Mouse (Mus musculus) cerebellum, postnatal 25 days (tissue): ENCODE measurements around the gene Stip1.
"Not testable (repeated sequence)": the region's sequence is repeated elsewhere in the genome, so short reads cannot be mapped to it uniquely, and the experiment has no call there.

Source experiments
- DNase-seq, 2 experiments: peaks; one replicate each; pipeline ENCODE4 v3.0.0; 2021; ENCODE audit warnings: mixed read lengths in 2 of 2

Gene Stip1

DNA sequence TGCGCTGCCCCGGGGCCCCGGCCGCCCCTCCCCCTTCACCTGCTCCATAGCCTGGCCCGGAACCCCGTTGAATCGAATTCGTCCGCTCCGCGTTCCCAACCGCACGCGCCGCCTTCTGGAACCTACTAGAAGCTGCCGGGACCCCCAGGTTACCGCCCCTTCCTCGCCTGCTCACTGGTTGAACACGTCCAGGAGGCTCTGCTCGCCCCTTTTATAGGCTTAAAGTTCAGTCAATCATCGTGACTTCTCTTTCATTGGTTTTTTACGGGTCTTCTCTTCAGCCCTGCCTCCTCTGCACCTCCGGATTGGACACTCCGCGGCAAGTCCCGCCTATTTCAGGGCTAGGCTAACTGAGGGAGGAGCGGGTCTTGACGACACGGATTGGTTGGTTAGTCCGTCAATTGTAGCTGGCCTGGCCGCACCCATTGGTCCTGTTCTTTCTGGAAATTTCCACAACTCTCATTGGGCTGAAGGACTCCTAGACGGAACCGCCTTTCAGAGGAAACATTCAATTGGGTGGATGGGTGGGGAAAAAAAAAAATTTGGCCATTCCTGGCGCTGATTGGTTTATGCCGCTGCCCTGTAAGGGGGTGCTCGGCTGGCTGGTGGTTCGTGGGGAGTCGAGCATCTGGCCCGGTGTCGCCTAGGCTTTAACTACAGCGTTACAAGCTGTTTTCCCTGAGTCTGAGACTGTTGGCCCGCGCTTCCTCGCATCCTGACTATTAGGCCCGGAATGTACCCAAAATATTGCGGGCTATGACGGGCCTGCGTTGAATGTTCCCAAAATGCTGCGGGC, at the start of gene Stip1:
TSS of gene Stip1 (minus strand) at position 127 of the 796 bp plus-strand sequence.
- DNase-seq, result peak; percentile 97 to 99

DNA sequence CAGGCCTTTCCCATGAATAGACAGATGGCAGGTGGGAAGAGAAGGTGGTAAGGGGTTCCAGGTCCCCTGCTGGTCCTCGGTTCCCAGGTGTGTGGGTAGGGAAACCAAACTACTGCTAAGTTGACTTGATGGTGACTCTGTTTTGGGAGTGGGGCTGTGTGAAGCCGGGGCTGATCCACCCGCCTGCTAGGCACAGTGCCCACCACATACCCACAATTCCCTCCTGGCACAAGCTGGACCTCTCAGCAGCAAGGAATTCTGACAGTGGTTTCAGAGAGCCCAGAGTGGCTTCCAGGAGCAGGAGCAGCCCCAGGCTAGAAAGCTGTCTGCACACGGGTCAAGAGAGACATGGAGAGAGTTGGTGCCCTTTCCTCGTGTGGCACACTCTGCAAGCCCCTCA, 49.3 kb upstream of the Stip1 start:
- no peak for DNase-seq

DNA sequence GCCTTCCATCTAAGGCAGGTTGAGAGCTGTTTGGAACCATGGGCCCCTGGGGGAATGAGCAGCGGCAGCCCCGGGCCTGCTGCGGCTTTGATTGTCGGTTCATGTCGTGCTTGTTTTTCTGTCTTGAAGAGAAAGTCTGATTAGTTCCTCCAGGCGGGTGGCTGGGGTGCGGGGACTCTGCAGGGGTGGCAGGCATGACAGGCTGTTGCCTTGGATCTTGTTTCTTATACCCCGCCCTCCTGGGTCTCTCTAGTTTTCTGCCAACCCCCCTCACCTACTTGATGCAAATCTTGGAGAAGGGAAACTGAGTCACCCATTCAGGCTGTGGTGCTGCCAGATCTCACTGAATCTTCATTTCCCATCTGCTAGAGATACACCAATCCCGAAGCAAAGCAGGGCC, 48.8 kb upstream of the Stip1 start:
- DNase-seq, result no peak

DNA sequence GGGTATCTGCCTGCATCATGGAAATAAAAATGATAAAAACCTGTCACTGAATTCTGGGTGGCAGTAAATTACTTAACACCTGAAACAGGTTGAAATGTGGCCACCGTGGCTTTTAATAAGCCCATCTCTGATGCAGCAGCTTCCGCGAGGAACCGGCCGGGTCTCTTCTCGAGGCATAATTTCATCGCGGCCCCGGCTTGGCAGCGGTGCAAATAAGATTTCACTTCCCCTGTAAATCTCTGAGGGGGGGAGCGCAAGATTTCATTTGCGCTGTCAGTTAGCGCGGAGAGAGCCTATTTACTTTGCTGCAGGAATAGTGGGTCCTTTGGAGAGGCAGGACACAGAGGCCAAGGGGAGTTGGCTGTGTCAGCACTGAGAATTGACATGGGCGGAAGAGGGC, 45.0 kb upstream of the Stip1 start:
- DNase-seq, result peak in 1 of 2 experiments; percentile 52

DNA sequence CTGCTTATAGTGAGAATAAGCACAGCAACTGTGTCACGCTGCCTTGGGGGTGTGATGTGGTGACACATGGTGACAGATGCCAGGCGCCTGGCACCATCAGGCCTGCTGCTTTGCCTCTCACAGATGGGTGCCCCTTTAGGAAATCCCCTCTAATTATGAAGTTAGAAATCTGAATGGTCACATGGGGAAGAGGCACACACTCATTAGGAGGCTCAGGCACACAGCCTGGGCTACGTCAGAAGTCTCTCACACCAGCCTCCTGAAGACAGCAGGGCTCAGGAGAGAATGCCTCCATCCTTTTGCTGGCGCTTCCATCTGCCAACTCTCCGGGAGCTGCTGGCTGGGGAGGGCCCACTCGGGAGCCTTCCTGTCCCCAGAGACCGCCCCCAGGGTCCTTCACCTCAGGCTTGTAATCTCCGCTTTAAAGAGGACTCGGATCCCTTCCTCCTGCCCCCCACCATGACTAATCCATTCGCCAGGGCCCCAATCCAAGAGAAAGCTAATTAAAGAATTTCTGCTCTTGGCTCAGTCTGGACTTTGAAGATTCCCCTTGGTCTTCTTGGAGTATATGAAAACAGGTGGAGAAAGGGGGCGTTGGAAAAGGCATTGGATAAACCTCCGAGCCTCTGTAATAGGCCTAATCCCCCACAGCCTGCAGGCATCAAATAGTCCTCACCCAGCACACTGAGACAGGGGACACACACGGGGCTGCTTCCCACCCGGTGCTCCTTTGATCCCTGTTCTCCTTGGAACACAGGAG, 43.4 kb upstream of the Stip1 start:
- DNase-seq, result peak in 1 of 2 experiments; percentile 41

DNA sequence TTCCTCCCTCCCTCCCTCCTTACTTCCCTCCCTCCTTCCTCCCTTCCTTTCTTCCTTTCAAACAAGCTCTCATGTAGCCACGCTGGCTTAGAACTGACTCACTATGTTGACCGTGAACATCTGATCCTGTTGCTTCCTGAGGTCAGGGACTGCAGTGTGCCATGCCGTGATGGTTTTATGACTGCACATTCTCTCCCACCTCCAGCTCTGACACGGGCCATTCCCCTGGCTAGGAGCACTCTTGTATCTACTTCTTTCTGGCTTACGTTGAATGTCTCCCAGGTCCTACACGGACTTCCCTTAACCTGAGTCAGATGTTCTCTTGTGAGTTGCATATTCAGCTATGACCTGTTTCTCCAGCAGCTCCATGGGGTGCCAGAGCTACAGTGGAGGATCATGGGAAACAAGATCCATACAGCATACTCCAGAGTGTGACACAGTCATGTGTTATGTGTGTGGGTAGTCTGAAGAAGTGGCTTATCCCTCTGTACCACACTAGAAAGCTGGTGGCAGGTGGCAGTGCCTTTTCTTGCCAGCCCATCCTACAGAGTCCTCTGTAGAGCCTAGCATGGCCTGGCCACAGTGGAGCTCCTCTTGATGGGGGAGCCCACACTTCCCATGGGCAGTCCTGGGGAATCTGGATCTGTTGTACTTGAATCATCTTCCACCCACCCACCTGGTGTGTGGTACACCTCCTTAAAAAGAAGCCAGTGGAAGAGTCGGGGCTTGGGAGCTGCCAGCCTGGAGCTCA, 41.9 kb upstream of the Stip1 start:
- DNase-seq, result no peak

DNA sequence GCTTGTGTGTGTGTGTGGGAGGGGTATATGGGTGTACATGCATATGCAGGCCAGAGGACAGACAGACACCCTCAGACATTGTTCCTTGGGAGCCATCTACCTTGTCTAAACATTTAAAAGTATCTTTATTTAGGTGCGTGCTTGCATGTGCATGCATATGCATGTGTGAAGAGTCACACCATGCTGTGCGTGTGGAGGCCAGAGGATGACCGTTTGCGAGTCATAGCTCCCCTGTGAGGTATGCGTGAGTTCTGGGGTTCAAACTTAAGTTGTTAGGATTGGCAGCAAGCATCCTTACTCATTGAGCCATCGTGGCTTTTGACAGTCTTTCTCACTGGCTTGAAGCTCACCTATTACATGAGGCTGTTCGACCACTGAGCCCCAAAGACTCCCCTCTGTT, 38.5 kb upstream of the Stip1 start:
- DNase-seq, result no peak

DNA sequence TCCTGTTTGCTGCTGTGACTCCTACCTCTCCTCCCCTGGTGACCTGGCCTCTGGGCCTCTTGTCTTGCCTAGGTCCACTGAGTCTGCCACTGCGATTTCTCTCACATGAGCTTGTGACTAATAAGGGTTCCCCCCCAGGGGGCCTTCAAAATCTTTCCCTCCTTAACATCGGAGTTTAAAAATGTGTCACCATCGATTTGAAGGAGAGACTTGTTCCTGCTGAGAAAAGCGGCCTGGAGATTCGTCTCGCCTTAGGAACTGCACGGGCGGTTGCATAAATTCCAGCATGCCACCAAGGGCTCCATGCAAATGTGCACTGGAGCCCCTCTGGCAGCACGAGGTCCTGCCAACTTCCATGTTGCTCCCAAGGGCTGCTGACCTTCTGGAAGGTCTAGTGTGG, 37.9 kb upstream of the Stip1 start:
- no peak for DNase-seq

DNA sequence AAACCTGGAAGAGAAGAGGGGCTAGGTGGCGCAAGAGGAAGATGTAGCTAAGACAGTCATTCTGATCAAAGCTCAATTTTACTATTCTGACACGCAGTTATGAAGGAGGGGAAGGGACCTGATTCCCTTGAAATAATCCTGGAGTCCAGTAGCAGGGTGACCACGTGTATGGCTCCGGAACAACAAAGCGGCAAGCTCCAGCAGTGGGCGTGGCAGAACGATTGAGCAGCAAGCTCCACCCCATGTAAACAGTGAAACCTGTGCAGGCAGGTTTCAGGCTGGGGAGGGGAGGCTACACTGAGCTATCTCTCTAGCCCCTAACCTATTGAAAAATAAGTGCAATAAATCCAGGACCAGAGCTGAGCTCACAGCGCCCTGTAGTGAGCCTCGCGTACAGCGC, 35.6 kb upstream of the Stip1 start:
- DNase-seq, result not testable (repeated sequence)

DNA sequence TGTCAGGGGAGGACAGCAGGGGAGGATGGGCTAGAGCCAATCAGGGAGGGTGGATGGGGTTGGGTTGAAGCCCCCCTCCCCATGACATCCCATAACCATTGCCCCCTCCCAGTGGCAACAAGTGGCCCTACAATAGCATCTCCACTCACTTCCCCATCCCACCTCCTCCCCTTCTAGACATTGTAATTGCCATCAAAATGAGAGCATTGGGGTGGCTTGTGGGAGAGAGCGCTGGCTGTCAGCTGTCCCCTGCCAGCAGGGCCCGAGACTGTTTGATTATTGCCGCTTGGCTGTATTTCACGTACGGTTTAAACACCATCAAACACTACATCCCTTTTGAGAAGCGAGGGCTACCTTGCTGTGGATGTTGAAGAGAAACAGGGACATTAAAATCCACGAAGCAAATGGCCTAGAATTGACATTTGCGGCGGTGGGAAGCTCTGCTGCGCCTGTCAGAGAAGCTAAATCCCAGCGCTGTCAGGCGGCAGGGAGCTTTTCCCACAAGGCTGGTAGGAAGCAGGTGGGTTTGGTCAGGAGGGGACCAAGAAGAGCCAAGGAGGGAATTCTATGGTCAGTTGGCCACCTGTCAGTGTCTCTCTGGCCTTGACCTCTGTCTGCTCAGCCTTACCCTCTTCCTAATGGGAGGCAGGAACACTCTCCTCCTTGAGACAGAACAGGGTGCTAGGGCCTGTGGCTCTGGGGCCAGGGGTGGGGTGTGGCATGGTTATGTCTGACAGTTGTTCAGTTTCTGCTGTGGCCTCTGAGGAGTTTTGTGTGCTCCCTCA, 34.4 kb upstream of the Stip1 start:
- no peak for DNase-seq

DNA sequence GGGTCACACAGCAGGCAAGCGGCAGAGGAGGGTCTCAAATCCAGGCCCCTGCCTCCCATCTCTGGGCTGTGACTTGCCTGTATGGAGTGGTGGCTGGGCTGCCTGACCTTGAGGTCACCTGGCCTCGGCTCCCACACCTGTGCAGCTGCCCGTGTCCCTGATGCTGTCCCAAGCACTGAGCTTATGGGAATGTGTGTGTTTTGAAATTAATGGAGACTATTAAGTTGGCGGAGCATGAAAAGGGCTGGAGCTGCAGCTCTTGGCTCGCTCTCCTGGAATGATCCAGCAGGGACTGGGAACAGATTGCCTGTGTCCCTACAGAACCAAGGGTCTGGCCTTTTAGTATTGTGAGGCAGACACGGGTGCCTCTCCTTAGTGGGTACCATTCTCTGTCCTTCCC, 32.5 kb upstream of the Stip1 start:
- no peak for DNase-seq

DNA sequence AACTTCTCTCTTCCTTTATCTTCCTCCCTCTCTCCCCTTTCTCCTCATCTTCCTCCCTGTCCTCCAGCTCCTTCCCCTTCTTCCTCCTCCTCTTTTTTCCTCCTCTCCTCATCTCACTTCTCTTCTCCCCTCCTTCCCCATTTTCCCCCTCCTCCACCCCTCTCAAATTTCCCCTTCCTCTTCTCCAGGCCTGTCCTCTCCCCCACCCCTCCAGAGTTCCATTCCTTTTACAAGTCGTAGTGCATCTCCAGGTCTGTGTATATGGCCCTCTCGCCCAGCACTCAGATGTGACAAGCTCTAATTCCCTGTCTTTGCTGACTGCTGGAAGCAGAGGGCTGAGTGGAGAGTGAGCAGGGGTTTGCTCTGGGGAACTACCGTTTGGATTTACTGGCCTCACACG, 31.0 kb upstream of the Stip1 start:
- no peak for DNase-seq

DNA sequence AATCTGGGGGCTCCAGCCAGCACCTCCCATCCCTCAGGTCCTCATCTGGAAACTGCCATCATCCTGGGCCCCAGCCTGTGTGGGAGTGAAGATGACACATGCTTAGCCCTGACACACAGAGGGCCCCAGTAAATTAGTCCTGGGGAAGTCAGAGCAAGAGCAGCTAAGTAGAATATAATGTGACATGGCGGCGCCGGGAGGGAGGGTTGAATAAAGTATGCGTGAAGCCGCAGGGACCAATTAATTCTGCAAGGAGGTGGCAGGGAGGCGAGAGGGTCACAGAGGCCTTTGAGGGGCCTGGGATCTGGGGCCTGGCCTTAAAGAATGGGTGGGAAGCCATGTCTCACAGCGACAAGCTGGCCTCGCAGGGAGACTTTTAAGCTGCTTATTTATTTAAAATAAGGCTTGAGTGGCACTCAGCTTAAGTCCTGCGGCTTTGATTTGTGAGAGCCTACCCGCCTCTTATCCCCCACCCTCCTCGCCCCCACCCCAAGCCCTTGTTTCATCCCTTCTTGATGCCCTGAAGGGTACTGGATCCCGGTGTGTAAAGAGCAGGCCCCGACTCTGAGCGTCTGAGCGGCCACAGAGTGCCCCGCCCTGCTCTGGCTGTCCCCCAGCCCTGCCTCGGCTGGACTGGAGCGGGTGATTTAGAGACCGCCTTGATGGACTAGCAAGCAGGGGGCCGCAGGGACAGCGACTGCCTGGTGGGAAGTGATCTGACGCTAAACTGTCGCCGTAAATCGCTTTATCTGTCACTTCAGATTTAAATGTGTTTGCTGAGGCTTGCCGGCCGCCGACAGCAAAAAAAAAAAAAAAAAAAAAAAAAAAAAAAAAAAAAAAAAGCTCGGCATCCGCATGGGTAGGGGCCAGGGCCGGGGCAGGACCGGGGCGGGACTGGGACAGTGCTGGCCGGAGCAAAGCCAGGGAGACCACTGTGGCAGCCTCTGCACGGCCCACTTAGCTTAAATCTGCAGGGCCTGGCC, 30.3 kb upstream of the Stip1 start:
- DNase-seq, result no peak

DNA sequence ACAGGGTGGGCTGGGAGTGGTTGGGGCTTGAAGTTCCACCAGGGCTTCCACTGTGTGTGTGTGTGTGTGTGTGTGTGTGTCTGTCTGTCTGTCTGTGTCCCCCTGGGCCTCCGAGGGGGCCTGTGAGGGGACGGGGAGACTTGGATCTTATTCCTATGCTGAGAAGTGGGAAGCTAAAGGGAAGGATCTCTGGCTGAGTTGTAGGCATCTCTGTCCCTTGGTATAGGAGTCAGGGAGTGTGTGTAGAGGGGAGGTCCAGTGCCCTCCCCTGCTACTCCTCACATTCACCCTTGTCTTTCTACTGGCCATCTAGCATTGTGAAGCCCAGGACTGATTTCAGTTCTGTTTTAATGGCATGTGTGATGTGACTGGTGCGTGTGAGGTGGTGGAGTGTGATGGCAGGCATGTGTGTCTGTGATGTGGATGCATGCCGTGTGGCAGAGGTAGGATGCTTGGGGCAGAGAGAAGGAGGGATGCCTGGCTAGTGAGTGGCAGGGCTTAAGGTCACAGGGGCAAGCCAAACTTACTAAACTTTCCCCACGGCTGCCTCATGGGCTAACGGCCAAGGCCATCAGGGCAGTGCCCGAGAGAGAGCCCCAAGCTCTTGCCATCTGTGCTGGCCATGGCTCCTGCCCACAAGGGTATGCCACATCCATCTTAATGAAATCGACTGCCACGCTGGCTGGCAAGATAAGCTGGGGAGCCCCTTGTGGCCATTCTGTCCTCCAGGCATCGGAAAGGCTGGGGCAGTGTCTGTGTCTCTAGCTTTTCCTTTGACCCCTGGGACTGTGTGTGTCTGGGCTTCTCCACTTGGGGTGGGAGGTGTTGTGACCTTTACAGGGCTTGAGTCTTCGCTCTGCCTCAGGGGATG, 29.1 kb upstream of the Stip1 start:
- peak in 1 of 2 experiments; percentile 55 for DNase-seq

DNA sequence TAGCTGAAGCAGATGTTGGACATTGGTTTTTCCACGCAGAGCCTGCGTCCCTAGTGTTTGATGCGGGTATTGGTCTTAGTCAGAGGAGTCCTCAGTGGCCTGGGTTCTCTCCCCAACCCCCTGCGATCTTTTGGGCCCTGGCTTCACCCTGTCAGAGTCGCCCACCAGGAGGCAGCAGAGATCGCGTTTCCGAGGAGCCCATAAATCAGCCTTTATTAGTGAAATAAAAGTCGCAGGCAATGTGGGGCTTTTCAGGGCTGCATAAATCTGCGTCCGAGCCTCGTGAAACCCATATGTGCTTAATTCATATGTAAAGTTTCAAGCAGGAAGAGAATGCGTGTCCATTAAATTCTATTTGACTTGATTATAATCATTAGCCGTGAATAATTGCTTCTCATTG, 28.4 kb upstream of the Stip1 start:
- peak; percentile 91 to 94 for DNase-seq

DNA sequence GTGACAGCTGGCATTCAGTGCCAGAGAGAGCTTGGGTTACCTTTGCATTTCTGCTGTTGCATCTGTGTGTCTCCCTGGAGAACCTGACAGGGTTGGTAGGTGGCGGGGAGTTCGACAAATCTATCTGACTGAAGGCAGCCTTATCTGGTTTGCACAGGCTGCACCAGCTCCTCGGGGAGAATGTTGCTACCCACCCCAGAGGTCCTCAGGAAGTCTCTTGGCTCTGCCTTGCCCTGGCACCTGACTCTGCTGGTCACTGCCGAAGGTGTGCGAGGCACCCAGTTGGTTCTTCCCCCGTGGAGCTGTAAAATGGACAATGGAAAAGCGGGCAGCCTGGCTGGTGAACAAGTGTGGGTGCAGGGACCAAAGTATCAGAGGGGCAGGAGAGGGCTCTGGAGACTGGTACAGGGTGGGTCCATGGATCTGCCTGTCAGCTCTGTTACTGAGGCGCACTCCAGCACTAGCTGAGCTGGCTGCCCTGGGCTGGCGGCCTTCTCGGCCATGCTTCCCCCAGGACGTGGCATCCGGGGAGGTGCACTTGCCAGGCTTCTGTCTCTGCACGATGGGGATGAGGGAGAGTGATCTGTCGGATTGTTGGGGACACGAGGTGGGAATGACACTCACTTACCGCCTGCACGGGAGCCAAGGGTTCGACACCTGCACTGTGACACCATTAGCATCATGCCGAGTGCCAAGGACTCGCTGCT, 27.7 kb upstream of the Stip1 start:
- no peak for DNase-seq

DNA sequence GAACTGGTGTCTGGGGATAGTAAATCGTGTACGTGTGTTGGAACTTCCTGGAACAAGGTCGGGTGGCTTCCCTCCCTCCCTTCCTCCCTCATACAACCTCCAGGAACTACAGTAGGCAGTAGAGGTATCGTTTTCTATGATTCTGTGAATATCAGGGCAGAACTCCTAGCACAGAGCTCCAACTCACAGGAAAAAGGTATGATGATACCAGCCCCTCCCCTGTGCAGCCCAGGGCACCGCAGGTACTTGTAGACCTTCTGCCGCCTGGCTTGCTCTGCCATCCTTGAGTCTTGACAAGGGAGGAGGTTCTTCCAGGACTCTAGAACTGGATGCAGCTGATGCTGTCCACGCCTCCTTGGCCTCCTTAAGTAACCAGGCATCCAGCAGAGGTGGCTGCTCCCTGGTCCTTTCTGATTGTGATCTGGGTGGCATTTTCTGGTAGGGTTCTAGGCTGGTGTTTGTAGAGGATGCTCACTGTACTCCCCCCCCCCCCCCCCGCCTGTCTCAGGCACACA, 27.1 kb upstream of the Stip1 start:
- DNase-seq, result no peak

DNA sequence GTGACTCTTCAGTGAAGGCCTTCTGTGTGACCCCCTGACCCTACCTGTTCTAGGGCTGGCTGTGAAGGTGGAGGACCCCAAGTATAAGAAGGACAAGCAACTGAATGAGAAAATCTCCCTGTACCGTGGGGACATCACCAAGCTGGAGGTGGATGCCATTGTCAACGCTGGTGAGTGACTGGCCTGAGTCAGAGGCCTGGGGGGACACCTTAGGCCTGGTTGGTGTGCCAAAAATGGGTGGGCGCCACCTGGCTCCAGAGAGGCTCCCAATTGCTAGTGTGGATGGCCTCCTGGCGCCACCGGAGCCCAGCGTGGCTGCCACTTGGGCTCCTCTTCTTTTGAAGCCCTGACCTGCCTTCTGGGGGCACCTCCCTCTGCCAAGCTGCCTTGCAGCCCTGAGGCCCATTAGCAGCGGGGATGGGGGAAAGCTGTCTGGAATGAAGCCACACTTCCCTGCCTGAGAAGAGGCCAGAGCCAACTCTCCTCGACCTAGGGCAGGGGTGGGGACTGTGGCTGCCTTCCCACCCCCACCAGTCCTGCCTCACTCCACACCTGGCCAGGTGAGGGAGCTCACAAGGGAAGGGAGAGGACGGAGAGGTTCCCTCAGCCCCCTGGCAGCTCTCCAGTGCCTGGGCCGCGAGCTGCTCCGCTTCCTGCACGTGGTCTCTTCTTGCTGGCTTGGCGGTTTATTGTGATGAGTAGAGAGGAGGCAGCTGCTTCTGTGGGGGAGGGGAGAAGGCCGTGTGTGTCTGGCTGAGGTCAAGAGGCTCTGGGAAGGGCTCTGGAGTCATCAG, 26.5 kb upstream of the Stip1 start:
- peak; percentile 35 to 57 for DNase-seq

DNA sequence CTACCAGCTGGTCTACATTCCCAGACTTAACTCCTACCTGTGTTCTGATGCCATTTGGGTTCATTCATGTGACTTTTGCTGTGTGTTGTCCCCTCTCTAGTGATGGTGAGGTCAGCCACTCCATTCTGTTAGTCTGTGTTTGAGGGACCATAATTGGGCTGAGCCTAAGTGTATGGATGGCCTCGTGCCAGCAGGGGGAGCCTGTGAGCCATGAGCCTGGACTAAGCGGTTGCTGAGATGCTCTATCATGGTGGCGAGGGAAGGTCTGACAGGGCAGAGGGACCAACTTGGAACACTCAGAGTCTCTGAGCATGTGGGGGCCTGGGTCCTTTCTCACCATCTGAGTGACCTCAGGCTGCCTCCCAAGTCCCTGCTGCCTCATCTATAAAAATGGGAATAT, 24.8 kb upstream of the Stip1 start:
- peak; percentile 90 to 94 for DNase-seq
